Mouse (Mus musculus): ENCODE results near the gene Acad11. TPM values are rescaled to one million over a fixed set of nuclear protein-coding genes. Genes with fewer than 3 reads are reported as not detected.

The Acad11 gene
- total RNA-seq, 2 experiments from 2014 or later: 13.1 to 13.2 TPM

DNA sequence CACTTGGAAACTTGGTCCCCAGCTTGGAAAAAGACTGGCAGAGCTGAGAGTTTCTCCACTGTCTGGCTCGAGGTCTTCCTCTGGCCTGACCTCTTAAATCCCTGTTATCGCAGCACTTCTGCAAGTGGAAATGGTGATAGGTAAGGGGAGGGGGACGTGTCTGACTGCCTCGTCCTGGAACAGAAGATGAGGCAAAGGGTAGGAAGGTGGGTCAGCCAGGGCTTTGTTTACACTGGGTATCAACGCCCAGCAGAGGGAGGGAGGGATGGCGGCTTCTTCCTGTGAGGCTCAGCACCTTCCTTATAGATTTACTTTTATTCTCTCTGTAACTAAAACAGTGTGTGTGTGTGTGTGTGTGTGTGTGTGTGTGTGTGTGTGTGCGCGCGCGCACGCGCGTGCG is 79.6 kb downstream of the Acad11 start:
- ATAC-seq (ENCODE audit: poor library complexity, severe bottlenecking): no peak

DNA sequence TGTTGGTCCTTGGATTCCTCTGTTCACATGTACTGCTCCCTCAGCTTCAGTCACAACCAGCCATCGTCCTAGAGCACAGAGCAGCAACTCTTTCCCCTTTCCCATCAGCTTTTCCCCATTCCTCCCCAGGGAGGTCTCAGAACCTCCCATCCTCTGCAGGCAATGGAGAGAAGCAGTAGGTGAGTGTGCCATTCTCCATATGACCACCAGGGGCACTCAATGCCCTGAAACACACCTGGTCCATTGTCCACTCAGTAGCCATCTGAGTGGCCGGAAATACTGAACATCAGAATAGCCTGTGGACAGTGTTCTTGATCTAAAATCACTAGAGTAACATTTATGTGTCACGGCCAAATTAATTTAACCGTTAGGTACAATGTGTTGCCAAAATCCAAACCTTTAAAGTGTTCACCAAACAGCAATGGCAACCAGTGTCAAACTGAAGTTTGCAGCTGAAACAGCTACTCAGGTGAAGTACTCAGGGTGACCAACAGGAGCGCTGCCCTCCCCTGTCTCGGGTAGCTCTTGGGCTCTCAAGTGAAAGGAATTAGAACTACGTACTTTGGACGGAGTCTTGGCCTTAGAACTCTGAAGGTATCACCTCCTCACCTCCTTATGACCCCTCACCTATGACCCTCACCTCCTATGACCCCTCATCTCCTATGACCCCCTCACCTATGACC is 81.3 kb downstream of the Acad11 start:
- ATAC-seq (ENCODE audit: poor library complexity, severe bottlenecking): peak; percentile 74

DNA sequence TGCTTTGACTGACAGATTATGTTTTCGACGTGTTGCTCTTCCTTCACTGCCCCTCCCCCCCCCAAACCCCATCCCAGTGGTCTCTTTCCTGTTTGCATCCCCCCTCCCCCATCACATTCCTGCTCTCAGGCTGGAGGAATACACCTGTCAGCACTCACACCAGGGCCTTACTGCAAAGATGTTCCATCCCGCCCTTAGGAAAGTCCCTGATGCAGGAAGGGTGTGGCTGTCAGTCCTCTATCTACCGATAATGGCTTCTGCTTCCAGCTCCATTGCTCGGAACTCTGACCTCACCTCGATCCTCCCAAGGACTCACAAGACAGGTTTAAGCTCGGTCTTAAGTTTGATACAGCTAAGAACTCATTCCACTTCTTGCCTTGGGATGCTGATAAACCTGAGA is 83.5 kb downstream of the Acad11 start:
- no peak for ATAC-seq (ENCODE audit: poor library complexity, severe bottlenecking)

DNA sequence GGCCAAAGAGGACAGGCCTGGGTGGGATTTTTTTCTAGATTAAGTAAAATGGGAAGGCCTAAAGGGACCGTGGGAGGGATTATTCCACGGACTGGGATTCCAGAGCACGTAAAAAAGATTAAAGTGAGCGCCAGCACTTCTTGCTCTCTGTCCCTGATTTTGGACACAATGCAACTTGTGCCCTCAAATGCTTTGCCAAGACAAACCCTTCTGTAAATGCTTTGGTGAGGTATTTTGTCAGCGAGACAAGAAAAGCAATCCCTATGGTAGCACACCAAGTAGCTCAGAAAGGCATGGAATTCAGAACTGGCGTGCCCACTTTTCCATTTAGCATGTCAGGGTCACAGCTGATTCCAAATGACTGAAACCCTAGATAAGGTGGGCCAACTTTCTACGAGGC is 85.8 kb downstream of the Acad11 start:
- no peak for ATAC-seq (ENCODE audit: poor library complexity, severe bottlenecking)

DNA sequence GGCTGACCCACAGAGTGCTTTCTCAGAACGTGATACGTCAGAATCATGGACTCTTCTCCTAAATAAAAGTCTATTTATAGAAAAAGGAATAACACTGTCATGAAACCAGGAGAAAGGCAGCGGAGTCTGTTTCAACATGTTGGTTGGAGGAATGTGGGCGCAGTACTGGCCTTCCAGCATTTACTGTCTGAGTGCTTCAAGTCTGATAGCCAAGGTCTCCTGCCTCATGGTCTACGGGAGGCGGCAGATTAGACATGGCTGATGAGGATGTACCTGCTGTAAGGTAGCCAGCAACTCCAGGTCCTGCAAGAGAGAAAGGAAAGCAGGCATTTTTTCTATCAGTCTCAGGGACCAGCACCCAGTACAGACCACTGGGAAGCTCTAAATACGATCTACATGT is 88.9 kb downstream of the Acad11 start:
- no peak for ATAC-seq (ENCODE audit: poor library complexity, severe bottlenecking)

DNA sequence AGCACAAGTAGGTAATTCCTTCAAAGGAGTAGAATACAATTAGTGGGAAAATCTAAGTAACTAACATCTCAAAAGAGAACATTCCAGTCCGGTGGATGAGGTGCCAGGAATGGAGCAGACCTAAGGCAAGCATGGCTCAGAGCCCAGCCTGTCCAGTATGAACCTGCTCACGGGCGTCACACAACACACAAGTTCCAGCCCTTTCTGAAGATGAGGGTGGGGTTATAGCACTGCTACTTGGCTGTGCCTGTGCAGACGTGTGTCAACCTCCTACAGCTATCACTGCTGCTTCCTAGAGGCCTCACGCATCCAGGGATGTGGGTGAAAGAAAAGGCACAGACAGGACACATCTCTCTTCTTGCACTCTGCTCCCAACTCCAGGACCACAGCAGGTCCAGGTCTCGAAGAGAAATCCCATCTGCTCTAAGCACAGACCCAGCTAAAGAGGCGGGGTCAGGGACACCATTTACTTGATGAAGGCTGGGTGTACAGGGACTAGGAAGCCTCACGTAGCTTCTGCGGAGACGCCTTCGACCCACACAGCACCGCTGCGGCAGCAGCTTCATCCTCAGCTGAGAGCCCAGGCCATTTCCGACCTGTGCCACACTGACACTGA is 92.0 kb downstream of the Acad11 start:
- ATAC-seq (ENCODE audit: poor library complexity, severe bottlenecking): no peak

DNA sequence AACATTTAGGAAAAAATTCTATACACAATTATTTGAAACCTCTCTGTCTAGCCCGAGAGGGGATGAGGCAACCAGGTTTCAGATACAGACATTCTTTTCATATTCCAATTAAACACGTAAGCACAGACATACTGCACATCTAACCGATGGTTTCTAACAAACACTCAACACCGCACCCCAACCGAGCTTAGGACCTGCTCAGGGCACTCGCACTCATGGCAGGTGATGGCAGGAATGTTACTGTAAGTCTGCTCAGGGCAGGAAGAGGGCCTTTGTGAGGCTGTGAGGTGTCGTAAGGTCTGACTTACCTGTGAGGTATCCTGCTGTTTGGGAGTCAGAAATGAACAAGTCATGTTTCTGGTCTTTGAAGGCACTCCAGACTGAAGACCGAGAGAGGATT is 93.3 kb downstream of the Acad11 start:
- ATAC-seq (ENCODE audit: poor library complexity, severe bottlenecking): no peak

DNA sequence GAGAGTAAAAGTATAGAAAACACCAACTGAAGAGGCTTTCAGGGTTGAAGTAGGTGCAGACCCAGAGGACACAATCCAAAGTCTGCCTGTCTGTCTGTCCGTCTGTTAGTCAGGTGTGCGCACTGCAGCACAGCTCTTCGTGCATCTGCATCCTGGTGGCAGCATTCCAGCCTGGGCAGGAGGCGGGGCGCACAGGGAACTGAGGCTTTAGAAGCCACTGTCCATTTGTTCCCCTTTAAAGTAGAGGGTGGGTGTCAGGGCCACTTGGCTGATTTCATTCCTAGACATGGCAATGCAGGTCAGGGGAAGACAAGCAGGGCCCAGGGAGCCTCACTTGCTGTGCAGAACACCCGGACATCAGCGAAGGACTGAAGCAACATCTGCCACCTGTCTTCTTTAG is 94.1 kb downstream of the Acad11 start:
- ATAC-seq (ENCODE audit: poor library complexity, severe bottlenecking): no peak

DNA sequence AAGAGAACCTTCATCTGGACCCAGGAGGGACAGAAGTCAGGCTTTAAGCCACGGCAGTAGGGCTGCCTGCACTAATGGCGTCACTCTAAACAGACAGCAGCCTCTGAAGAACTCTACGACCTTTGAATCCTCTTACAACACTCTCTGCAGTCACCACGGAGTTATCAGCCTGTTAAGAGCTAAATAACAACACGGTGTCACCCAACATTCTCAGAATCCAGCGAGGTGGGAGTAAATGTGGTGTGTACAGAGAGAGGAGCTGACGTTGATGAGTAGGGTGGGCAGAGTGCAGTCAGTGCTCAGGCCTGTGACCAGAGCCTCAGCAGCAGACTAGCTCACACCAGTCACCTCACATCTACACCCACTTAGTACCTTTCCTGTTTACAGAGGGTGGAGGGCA is 97.9 kb downstream of the Acad11 start:
- ATAC-seq (ENCODE audit: poor library complexity, severe bottlenecking): no peak

DNA sequence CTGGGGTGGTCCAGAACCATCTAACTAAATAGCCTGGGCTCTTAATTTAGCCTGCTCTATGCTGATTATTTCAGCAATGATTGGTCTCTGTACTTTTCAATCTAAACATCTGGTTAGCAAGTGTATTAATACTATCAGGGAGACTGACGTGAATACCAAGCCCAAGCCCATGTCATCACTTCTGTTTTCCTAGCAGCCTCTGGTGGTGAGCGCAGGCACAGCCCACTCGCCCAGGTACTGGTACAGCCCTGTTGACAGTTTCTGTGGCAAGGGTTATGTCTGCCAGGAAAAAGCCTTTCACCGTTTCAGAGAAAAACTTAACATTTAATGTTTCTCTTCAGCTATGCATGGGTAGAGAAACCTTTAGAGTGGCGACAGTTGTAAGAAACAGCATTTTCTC is 101.0 kb downstream of the Acad11 start:
- no peak for ATAC-seq (ENCODE audit: poor library complexity, severe bottlenecking)

DNA sequence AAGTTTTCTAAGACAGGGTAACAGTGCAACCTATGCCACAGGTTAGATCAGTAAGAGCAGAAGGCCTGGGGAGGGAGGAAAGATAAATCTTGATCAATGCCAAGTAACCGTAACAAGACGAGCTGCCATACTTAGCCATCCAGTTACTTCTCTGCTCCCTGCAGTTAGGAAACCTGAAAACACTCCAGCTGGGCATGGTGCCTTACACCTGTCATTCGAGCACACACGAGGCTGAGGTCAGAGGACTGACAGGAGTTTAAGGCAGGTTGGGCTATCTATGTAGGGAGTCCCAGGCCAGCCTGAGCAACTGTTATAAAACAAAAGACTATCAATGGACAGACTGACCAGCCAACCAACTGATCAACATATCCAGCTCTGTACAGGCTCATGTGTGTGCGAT is 102.7 kb downstream of the Acad11 start:
- no peak for ATAC-seq (ENCODE audit: poor library complexity, severe bottlenecking)

DNA sequence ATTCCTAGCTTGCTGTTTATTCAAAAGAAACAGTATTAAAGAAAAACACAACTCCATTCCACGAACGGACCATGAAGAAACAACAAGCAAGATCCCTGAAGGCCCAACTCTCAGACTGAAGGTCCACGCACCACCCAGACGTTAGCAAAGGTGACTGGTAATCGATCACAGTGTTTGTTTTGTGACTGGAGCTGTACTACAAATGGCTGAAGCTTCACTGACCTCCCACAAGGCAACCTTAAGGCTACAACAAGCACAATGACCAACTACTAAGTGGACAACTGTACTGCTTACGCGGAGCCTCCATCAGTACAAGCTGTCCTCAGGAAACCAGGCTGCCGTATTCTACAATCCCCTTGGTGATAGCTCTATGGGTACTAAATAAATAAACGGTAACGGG is 106.8 kb downstream of the Acad11 start:
- ATAC-seq (ENCODE audit: poor library complexity, severe bottlenecking): no peak

DNA sequence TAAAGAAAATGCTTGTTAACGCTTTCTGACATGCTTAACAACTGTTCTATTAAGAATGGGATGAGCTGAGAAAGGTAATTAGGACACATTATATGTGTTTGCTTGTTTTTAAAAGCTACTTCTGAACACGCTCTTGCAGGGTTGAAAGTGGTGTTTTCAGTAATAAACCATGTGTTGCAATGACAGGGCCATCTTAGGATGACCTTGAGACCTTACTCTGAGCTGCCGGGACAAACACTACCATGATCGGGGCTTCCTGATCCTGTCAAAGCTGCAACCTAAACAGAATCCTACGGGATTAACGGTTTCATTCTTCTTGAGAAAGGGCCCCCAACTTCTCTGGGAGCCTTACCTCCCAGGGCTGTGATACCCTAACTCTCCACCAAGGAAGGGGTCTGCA is 108.5 kb downstream of the Acad11 start:
- ATAC-seq (ENCODE audit: poor library complexity, severe bottlenecking): no peak

DNA sequence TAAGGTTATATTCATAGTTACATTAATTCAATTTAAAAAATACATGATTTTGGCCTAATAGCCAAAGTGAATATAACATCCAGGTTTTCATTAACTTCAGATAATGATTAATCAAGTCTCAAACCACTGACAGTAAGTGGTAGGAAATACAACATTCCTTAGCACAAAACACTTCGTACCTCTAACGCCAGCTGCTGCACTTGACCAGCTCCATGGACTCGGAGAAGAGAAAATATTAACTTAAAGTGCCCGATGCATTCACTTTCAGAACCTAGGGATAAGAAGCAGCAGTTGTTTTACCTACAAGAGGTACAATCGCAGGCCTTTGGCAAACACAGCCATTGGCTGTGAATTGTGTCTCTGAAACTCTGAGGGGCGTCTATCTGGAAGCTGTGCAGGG is 109.2 kb downstream of the Acad11 start:
- ATAC-seq (ENCODE audit: poor library complexity, severe bottlenecking): no peak

Other genes with a start within 250 kb of the Acad11 start
- 1.2 and 3.5 TPM in 2 replicates for gene Nphp3, start 60.8 kb upstream of the Acad11 start, total RNA-seq (2015)
- 1.7 and 2.4 TPM in 2 replicates for gene Nphp3, start 60.8 kb upstream of the Acad11 start, total RNA-seq (2017)
- gene Gm28305, start 22.7 kb upstream of the Acad11 start, total RNA-seq (2015): not detected in 2 replicates
- not detected in 2 replicates for gene Gm28305, start 22.7 kb upstream of the Acad11 start, total RNA-seq (2017)
- 31.1 and 32.5 TPM in 2 replicates for gene Uba5, start 243 bp upstream of the Acad11 start, total RNA-seq (2015)
- gene Uba5, start 243 bp upstream of the Acad11 start, total RNA-seq (2017): 28.3 and 28.9 TPM in 2 replicates
- 0.11 TPM in 1 of 2 replicates, not detected in the other for gene Ackr4, start 63.6 kb downstream of the Acad11 start, total RNA-seq (2015)
- gene Ackr4, start 63.6 kb downstream of the Acad11 start, total RNA-seq (2017): 0.11 and 0.69 TPM in 2 replicates
- 68.2 and 77.1 TPM in 2 replicates for gene Dnajc13, start 199.6 kb downstream of the Acad11 start, total RNA-seq (2015)
- gene Dnajc13, start 199.6 kb downstream of the Acad11 start, total RNA-seq (2017): 45.7 and 50.0 TPM in 2 replicates

Measured in megakaryocyte, adult 5-6 weeks (primary cell).